Mouse (Mus musculus): ENCODE measurements around the gene Vps45.

The Vps45 gene

GRCm38 (mm10) chr3:95999308-96000079, 58.8 kb downstream of the Vps45 start:
- in situ Hi-C loops (cut with MboI, MseI): no loop called here

- in situ Hi-C loops (cut with MboI, MseI): no loop called here
Measured at GRCm38 (mm10) chr3:95997203-95997721, 61.0 kb downstream of the Vps45 start.

DNA sequence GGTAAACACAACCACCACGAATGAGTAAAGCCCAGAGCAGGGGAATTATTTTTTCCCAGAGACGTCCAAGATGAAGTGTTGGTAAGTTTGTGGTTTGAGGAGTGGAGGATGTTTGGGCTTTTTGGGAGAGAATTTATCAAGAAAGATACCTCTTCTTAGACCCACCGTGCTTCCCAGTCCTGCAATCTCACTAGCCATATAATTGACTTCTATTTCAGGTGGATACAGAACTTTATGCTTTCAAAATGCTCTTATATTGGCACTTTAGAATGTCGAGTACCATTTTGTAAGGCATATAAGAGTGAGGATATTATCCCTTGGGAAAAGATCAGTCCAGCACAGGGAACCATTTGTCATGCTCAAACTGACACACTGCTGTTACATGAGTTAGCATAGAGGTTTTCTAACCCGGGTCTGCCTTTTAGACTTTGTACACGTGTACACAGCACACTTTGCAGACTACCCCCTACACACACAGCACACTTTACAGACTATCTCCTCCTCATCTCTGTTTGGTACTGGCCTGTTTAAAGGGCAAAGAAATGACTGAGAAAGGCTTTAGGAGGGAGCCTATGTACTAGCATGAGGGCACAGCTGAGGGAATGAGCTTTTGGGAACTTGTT, 61.7 kb downstream of the Vps45 start:
- in situ Hi-C loops (cut with MboI, MseI): no loop called here

- in situ Hi-C loops (cut with MboI, MseI): no loop called here
Measured at GRCm38 (mm10) chr3:95995802-95996428, 62.4 kb downstream of the Vps45 start, which contains the start of gene Plekho1. Gene Plekho1, minus strand, starts transcription at chr3:95996001.

DNA sequence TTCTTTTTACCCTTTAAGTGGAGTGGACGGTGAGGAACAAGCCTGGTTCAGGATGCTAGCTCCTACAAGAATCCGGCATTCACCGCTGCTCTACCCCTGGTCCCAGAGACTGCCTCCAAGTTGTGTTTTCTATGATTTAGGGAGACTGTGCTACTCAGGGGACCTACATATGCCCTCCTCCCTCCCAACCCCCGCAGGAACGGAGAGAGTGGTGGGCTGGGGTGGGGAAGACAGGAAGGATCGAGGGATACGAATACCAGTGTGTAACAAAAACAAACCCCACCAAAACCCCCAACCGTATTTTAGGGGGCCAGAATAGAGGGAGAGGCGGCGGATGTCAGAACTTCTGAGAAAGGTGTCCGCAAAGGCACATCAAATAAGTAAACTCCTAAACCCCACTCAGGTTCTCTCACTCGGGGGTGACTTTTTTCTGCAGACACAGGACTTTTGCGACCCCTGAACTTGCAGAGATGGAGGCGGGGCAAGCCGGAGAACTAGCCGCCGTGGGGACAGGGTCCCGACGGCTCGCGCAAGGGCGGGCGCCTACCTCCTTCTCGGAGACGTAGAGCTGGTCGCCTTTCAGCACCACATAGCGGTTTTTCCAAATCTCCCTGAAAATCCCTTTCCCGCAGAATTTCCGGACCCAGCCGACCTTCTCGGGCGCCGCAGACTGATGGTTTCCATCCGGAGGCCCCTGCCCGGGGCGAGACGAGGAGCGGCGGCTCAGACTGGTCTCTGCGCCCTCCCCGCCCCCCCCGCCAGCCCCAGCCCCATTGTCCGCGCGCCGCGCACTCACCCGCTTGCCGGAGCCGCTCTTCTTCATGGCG, 63.1 kb downstream of the Vps45 start:
- in situ Hi-C loops (cut with MboI, MseI): no loop called here

GRCm38 (mm10) chr3:95994381-95994846, 63.9 kb downstream of the Vps45 start:
- in situ Hi-C loops (cut with MboI, MseI): no loop called here

DNA sequence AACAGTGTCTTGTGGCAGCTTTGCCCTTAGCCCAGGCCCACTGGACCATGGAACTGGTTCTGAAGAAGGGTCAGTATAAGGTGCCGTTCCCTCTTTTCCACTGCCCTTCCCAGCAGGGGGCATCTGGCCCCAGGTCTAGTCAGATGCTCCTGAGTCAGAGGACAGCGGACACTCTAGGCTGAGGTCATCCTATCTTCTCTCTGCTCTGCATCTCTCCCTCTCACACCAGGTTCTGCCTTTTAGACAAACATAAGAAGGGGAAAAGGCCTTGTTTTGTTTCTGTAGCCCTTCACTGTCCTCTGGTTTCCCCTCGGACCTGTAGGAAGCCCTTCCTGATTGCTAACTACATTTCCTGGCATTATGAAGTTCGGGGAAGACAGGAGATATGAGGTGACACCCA, 64.4 kb downstream of the Vps45 start:
- in situ Hi-C loops (cut with MboI, MseI): no loop called here

- in situ Hi-C loops (cut with MboI, MseI): no loop called here
Measured at GRCm38 (mm10) chr3:95992990-95993603, 65.2 kb downstream of the Vps45 start.

- in situ Hi-C loops (cut with MboI, MseI): no loop called here
Measured at GRCm38 (mm10) chr3:95990413-95990941, 67.8 kb downstream of the Vps45 start.

DNA sequence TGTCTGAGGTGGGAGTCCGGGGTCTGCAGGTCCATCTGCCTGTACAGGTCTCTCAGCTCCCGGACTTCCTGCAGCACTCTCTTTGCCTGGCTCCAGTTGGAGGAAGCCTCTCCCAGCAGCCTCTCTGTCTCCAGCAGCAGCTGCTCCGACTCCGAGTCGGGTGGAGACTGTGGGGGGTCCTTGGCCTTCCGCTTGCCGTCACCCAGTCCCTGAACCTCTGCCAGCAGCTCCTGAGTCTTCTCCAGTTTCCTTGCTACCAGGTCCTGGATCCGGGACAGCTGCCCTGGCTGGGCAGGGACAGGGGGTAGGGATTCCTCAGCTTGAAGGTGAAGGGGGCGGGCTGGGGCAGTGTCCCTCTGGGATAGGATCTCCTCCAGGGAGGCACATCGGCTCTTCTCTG, 69.3 kb downstream of the Vps45 start:
- in situ Hi-C loops (cut with MboI, MseI): no loop called here

- in situ Hi-C loops (cut with MboI, MseI): no loop called here
Measured at GRCm38 (mm10) chr3:95988138-95988537, 70.1 kb downstream of the Vps45 start.

DNA sequence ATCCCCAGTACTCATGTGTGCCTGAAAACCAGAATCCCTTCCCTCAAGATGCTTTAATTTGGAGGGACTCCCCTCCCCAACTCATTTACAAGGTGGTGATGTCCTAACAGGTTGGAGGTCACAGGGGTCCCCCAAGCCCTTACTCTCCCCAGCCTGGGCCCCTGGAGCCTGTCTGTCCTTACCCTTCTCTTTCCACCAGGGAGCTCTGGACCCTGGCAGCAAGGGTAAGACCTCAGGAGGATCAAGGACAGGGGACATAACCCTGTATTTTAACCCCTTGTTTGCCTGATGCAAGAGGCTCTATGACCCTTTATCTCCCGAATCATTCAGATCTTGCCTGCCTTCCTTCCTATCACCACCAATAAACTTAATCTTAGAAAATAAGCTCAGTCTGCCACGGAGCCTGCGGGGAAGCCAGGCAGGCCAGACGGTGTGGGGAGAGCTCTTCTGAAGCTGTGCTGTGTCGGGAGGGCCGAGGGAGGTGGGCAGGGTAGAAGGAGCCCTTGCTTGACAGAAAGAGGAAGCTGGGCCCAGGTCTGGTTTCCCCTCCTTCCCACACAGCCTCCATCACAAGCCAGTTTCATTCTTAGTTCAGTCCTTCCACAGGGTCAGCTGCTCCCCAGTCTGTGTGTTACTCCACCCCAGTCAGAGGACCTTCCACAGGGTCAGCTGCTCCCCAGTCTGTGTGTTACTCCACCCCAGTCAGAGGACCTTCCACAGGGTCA, 70.7 kb downstream of the Vps45 start:
- in situ Hi-C loops (cut with MboI, MseI): no loop called here

DNA sequence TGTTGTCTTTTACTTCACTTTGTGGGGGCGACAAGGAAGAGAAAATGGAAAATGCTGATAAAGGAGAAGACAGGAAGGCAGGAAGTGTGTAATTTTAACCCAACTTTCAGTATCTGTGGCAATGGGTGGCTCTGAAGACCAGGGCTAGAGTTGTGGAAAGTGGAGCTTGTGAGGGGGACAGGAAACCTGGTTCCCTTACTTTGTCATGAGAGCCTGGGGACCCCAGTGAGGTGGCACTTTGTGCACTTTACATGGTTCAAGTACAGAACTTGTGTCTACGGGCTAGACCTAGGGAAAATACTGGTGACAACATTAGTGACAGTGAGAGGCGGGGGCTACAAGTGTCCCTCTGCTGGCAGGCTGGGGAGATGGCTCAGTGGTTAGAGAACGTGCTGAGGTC, 71.3 kb downstream of the Vps45 start:
- in situ Hi-C loops (cut with MboI, MseI): no loop called here

DNA sequence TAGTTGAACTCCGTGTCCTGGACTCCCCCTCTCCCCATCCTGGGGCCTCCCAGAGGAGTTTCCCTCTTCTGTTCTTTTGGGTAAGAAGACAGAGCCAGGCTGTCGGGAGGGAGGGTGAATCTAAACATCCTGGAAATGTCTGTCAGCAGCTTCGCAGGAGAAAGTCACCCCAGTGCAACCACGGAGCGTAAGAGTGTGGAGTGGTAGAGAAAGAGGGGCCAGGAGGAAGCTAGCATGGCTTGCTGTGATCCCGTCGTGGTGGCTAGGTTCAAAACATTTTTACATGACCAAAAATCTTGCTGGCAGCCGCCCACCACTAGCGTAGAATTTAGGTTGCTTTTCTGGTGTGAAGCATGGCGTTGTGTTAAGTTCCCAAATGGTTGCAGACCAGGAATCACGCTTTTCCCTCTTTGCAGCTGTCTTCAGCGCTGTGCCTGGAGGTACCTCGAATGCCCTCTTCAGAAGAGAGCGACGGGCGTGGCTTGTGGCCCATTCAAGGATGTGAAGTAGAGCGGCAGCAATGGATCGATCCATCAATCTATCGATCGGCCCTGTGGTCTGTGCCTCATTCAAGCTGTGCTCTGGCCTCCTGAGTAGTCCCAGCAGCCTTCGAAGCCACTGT, 72.2 kb downstream of the Vps45 start:
- in situ Hi-C loops (cut with MboI, MseI): no loop called here

GRCm38 (mm10) chr3:95985209-95986000, 72.9 kb downstream of the Vps45 start:
- in situ Hi-C loops (cut with MboI, MseI): no loop called here

DNA sequence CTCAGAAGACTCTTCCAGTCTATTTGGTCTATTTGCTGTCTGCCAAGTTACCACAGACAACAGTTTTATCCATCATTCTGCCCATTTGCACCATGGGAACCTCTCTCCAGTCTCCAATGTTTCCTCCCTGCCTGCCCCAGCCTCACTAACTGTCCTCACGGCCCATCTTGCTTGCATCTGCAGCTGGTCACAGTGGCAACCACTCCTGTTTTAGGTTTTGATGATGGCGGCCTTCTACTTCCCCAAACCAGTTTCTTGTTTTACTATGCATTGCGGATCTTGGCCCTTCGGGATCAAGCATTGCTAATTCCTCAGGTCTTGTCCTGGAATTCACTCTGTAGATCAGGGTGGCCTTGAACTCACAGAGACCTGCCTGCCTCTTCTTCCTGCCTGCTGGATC, 76.1 kb downstream of the Vps45 start:
- in situ Hi-C loops (cut with MboI, MseI): no loop called here

DNA sequence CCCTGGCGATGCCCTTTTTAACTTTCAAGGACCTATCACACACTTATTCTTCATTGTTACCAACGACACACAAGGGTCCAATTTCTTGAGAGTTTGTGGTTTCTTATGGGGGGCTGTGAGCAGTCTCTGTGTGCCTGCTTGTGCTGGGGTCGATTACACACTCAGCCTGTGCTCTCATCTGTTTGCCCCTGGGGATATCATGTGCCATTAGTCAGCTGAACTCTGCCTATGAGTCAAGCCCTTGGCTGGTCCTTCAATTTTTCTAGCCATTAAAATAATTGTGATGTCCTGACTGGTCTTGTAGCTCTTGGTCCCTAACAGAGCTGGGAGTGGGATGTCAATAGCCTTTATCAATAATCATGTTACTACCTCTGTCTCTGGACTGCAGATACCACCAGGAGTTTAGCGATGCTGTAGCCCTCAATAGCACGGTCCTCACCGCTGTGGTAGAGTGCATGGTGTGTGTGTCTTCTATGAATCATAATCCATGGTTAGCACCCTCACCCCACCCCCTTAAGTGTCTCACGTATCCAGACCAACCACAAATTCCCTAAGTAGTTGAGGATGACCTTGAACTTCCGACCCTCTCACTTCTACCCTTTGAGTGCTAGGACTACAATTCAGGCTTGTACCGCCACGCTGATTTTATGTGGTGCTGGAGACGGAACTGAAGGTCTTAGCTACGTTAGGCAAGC, 77.8 kb downstream of the Vps45 start:
- in situ Hi-C loops (cut with MboI, MseI): no loop called here

- in situ Hi-C loops (cut with MboI, MseI): loop anchor here (5.0 kb wide), 1 partner anchor 64 kb away; no protein-coding TSS in a partner anchor
Measured at GRCm38 (mm10) chr3:95978265-95978664, 80.0 kb downstream of the Vps45 start.

Measured in T-helper 1 cell (primary cell).